Mouse (Mus musculus) testis, adult 2 months (tissue): ENCODE measurements around the gene Med24. TPM values are rescaled to one million over a fixed set of nuclear protein-coding genes. Genes with fewer than 3 reads are reported as not detected.
"Not testable (repeated sequence)": the region's sequence is repeated elsewhere in the genome, so short reads cannot be mapped to it uniquely, and the experiment has no call there.

Experiments used
- H3K27ac ChIP-seq: fragments of 200-500 bp; 2 replicates; pipeline ENCODE4 v1.5.1; 2012; ENCODE audit warnings: low read depth, low read length; ENCODE audit not compliant: control insufficient read depth, insufficient read depth
- H3K27me3 ChIP-seq: fragments of 200-500 bp; 2 replicates; pipeline ENCODE4 v1.6.1; 2012; ENCODE audit warnings: mild to moderate bottlenecking, low read length, moderate library complexity; ENCODE audit not compliant: control insufficient read depth, insufficient read depth
- H3K36me3 ChIP-seq: fragments of 200-500 bp; 2 replicates; pipeline ENCODE4 v1.6.1; 2012; ENCODE audit warnings: mild to moderate bottlenecking, low read length; ENCODE audit not compliant: control insufficient read depth, insufficient read depth
- H3K4me1 ChIP-seq: fragments of 200-500 bp; 2 replicates; pipeline ENCODE4 v1.6.1; 2012; ENCODE audit warnings: low read length; ENCODE audit not compliant: control insufficient read depth, insufficient read depth
- H3K4me3 ChIP-seq: fragments of 200-500 bp; 2 replicates; pipeline ENCODE4 v1.5.1; 2012; ENCODE audit warnings: low read depth, mild to moderate bottlenecking, low read length, moderate library complexity, mixed read lengths; ENCODE audit not compliant: control insufficient read depth
- CTCF ChIP-seq: fragments of 200-500 bp; IDR thresholded peaks from 2 replicates; pipeline ENCODE4 v1.5.1; 2012; ENCODE audit warnings: low read depth, mild to moderate bottlenecking, inconsistent platforms, low read length, moderate library complexity; ENCODE audit not compliant: control insufficient read depth, insufficient read depth, insufficient replicate concordance
- POLR2A ChIP-seq: fragments of 200-500 bp; IDR thresholded peaks from 2 replicates; pipeline ENCODE4 v1.6.1; 2012; ENCODE audit warnings: low read depth, mild to moderate bottlenecking, inconsistent platforms, low read length, moderate library complexity; ENCODE audit not compliant: control insufficient read depth
- polyA plus RNA-seq: library from polyadenylated mRNA; depleted of rRNA; stranded (reverse); fragments of >200 nt; gene quantifications from 2 replicates; pipeline ENCODE4 v1.2.3, GENCODE M21; 2012

The Med24 gene
- polyA plus RNA-seq, 1 experiment: 96.6 TPM

DNA sequence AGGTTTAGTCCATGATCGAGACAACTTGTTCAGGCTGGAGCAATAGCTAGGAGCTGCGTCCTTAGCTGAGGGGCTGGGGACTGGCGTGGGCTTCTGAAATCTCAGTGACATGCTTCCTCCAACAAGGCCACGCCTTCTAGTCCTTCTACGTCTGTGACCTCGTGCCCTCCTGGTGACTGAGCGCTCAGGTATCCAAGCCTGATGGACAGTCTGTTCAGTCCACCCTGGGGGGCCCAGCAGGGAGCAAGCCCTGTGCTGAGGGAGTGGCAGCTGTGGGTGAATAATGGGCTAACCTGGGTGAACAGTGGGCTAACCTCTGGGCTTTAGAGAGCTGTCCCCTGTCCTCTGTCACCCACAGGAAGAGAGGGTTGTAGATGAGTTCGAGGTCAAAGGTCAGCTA, 41.2 kb downstream of the Med24 start:
- H3K27ac ChIP-seq: no peak overlapping the region
- H3K4me1 ChIP-seq: no peaks in the 10 kb centered on the region; the same call in none of the 2 replicates
- H3K27me3 ChIP-seq: no peaks in the 10 kb centered on the region
- no peak overlapping the region for H3K4me3 ChIP-seq
- TF ChIP-seq POLR2A (no peak), CTCF (no peak)
- peaks cover 7% of the 10 kb centered on the region for H3K36me3 ChIP-seq

DNA sequence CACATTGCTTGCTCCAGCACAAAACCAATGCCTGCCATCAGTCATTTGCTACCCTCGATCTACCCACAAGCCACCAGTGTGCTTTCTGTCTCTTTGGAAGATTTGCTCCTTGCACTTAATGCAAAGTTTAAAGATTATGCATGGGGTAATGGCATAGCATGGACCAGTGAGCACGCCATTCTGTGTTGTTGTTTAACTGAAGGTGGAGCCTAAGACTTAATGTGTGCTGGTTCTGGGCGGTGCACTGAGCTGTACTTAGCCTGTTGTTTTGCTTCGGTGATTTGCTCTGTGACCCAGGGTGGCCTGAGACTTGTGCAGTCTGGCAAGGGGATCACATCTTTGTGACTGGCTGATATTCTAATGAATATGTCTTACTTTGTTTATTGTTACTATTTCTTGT, 42.3 kb downstream of the Med24 start:
- Histone ChIP-seq H3K27me3 (no peaks in the 10 kb centered on the region), H3K27ac (no peak overlapping the region), H3K36me3 (peaks cover 7% of the 10 kb centered on the region), H3K4me3 (no peak overlapping the region), H3K4me1 (no peaks in the 10 kb centered on the region; the same call in none of the 2 replicates)
- TF ChIP-seq POLR2A: no peak
- no peak for TF ChIP-seq CTCF

DNA sequence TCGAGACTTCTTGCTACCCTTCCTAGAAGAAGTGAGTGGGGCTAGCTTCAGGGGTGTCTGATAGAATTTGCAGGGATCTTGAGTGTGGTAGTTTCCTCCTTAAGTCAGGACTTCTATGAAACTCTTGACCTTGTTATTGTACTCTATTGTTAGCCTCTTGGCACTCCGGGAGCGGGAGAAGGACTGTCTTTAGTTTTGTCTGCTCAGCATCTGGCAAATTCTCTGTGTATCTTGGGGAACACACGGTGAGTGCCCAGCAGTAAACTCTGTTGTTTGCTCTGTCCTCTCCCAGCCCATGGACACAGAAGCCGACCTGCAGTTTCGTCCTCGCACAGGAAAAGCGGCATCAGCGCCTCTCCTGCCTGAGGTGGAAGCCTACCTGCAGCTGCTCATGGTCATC, 43.6 kb downstream of the Med24 start:
- no peak overlapping the region for H3K27ac ChIP-seq
- peaks cover 5% of the 10 kb centered on the region for H3K36me3 ChIP-seq
- no peak for TF ChIP-seq CTCF
- TF ChIP-seq POLR2A: no peak
- H3K4me3 ChIP-seq: no peak overlapping the region
- no peaks in the 10 kb centered on the region for H3K27me3 ChIP-seq
- peaks cover 2% of the 10 kb centered on the region for H3K4me1 ChIP-seq

DNA sequence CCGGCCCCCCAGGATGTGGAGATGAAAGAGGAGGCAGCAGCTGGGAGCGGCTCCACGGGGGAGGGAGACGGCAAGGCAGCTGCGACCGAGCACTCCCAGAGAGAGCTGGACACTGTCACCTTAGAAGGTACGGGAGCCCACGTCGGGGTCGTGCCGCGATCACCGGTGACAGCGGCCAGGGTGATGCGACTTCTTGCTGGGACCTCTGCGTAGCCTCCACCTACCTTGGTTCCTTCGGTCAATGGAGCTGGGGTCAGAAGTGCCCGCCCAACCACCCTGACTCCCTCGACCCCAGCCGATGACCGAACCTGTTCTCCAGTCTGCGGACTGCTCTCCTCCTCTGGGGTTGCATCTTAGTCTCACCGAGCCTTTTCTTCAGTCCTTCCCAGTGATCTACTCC, 46.4 kb downstream of the Med24 start:
- TF ChIP-seq POLR2A (no peak), CTCF (no peak)
- Histone ChIP-seq H3K4me3 (peak overlapping the region; percentile 95), H3K4me1 (peaks cover 2% of the 10 kb centered on the region), H3K27me3 (no peaks in the 10 kb centered on the region), H3K36me3 (peaks cover 3% of the 10 kb centered on the region), H3K27ac (peak overlapping the region; percentile 82)

DNA sequence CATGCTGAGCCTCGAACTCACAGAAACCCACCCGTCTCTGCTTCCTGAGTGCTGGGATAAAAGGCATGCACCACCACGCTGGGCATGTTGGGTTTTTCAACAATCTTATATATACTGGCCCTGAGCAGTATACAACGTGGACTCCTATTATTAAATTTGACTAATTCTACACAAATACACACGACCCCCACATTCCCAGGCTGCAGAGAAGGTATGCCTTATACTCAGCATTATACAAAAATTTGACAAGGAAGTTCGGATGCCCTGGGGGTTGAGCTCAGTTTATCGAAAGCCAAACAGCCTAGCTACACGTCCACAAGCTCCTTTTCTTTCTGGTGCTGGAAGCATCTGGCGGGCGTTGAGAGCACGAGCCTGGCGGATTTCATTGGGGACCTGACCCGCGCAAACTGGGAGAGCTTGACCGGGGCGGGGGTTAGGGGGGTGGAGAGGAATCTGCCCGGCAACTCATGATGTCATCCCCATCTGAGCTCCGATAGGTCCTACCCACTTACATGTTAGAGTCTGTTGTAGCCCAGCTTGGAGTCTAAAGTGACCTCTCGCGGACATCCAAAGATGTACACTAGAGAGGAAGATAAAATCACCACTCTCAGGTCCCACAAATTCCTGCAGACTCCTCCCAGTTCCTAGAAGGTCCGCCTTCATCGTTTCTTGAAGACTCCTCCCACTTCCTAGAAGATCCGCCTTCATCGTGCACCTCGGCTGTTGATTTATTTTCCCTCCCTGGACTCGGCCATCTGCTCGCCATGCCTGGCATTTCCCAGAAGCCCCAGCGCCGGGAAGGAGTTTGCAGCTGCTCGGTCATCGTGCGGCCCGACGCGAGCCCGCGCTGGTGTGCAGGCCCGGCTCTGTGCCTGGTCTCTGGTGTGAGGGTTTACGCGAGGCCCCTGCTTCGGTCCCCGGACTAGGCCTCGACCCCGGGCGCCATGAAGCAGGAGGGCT, 47.2 kb downstream of the Med24 start, which contains the start of gene Psmd3:
TSS of gene Psmd3 (plus strand) at position 769 of the 960 bp plus-strand sequence.
- Histone ChIP-seq H3K4me3 (peak within 1 kb of the TSS; percentile 95), H3K27me3 (no peaks in the 10 kb centered on the region), H3K27ac (peak within 1 kb of the TSS; percentile 82), H3K36me3 (peaks cover 3% of the 10 kb centered on the region), H3K4me1 (peaks cover 2% of the 10 kb centered on the region)
- TF ChIP-seq POLR2A (peak; percentile 69), CTCF (no peak)

DNA sequence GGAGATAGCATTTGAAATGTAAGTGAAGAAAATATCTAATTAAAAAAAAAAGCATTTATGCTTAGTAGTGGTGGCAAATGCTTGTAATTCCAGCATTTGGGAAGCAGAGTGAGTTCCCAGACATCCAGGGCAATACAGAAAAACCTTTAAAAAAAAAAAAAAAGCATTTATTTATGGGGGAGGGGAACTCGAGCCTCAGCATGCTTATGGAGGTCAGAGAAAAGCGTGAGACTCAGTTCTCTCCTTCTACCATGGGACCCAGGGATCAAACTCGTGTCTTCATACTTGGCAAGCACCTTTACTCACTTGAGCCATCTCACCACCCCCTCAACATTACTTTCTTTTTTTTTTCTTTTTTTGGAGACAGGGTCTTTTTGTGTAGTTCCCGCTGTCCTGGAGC, 48.0 kb downstream of the Med24 start:
- peaks cover 3% of the 10 kb centered on the region for H3K36me3 ChIP-seq
- H3K4me3 ChIP-seq: peak overlapping the region; percentile 95; the same call in 1 of the 2 replicates
- H3K4me1 ChIP-seq: peaks cover 2% of the 10 kb centered on the region
- H3K27me3 ChIP-seq: no peaks in the 10 kb centered on the region
- no peak overlapping the region for H3K27ac ChIP-seq
- TF ChIP-seq POLR2A (no peak), CTCF (no peak)

DNA sequence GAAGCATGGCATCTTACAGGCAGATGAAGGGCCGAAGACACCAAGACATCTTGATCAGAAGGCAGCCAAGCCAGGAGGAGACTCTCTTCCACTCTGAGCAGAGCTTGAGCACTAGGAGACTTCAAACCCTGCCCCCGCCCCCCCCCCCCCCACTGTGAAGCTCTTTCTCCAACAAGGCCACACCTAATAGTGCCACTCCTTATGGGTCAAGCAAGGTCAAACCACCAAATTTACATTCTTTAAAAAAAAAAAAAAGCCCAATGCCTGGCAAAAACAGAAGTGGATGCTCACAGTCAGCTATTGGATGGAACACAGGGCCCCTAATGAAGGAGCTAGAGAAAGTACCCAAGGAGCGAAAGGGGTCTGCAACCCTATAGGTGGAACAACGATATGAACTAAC, 48.6 kb downstream of the Med24 start:
- not testable (repeated sequence) for H3K27ac ChIP-seq, H3K4me1 ChIP-seq, H3K36me3 ChIP-seq, H3K4me3 ChIP-seq, H3K27me3 ChIP-seq

DNA sequence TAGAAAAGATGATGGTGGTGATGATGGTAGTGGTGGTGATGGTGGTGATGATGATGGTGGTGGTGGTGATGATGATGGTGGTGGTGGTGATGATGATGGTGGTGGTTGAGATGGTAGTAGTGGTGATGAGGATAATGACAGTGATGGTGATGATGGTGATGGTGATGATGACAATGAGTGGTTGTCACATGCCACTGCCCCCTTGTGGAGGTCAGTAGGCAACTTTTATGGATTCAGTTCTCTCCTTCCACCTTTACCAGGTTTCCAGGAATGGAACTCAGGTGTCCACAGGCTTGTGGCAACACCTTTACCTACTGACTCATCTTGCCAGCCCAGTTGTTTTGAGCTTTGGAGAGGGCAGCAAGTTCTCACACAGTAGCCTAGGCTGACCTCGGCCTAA, 49.2 kb downstream of the Med24 start:
- Histone ChIP-seq H3K4me1 (peaks cover 2% of the 10 kb centered on the region), H3K4me3 (no peak overlapping the region), H3K27me3 (no peaks in the 10 kb centered on the region), H3K36me3 (no peaks in the 10 kb centered on the region), H3K27ac (no peak overlapping the region)
- TF ChIP-seq POLR2A: no peak
- TF ChIP-seq CTCF: no peak
